ENCODE assay signal across 8 mouse cellular contexts in the genomic region with DNA sequence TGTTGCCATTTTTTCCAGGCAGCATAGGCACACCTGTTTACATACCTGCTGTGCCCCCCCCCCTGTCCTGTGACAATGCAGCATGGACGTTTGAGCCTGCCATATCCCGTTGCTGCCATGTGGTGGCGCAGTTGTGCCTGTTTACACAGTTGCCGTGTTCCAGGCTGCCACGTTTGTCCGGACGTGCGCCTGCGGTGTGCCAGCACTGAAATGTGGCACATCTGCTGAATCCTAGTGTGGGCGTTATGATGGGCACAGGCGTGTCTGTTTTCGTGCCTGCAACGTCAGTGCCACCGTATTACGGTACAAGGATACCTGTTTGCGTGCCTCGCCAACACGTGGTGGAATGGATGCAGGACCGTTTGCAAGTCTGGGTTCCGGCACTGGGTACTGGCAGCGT. TPM values are rescaled to one million over a fixed set of nuclear protein-coding genes. Genes with fewer than 3 reads are reported as not detected.
DNase-seq lines count a peak whose midpoint lies in the region; ATAC-seq lines count a peak whose summit lies in the region.

No protein-coding gene starts in this region.

- H3K4me3 ChIP-seq in heart, embryonic 10.5 days = peak overlapping the region; percentile 31
- H3K4me3 ChIP-seq in kidney, embryonic 14.5 days (ENCODE audit: low read length) = no peak overlapping the region
- H3K4me3 ChIP-seq in limb, embryonic 15.5 days = peak overlapping the region; percentile 5; the same call in 1 of the 2 replicates
- peak overlapping the region; percentile 10; the same call in 1 of the 2 replicates for H3K4me3 ChIP-seq in midbrain, embryonic 14.5 days (replicated peaks; ENCODE audit: low read depth, low read length)

- no peaks in the 10 kb centered on the region for H3K9me3 ChIP-seq in heart, embryonic 10.5 days
- H3K9me3 ChIP-seq in kidney, embryonic 14.5 days (ENCODE audit: control insufficient read depth, low read length) = no peaks in the 10 kb centered on the region
- H3K9me3 ChIP-seq in limb, embryonic 15.5 days = no peaks in the 10 kb centered on the region
- H3K9me3 ChIP-seq in midbrain, embryonic 14.5 days (ENCODE audit: control insufficient read depth, low read length) = no peaks in the 10 kb centered on the region

- H3K4me2 ChIP-seq in kidney, embryonic 14.5 days (replicated peaks; ENCODE audit: low read depth, low read length) = peak overlapping the region; percentile 21
- H3K4me2 ChIP-seq in limb, embryonic 15.5 days = peak overlapping the region; percentile 43
- peak overlapping the region; percentile 51 for H3K4me2 ChIP-seq in midbrain, embryonic 14.5 days (ENCODE audit: low read length)

- peaks cover 10% of the 10 kb centered on the region; the same call in 1 of the 2 replicates for H3K4me1 ChIP-seq in heart, embryonic 10.5 days
- no peaks in the 10 kb centered on the region for H3K4me1 ChIP-seq in kidney, embryonic 14.5 days (ENCODE audit: control insufficient read depth, insufficient read depth, low read length)
- H3K4me1 ChIP-seq in limb, embryonic 15.5 days = peaks cover 10% of the 10 kb centered on the region
- H3K4me1 ChIP-seq in midbrain, embryonic 14.5 days (ENCODE audit: control insufficient read depth, insufficient read depth, low read length) = 0 out of 2 replicates have a peak, but pooled peaks cover 4% of the 10 kb centered on the region

- H3K27ac ChIP-seq in heart, embryonic 10.5 days = no peak overlapping the region
- no peak overlapping the region for H3K27ac ChIP-seq in kidney, embryonic 14.5 days (ENCODE audit: low read depth, low read length)
- no peak overlapping the region for H3K27ac ChIP-seq in limb, embryonic 15.5 days
- no peak overlapping the region for H3K27ac ChIP-seq in midbrain, embryonic 14.5 days (replicated peaks; ENCODE audit: low read depth, low read length)

- peak; percentile 72 for DNase-seq in layer of hippocampus, adult 11-12 months (ENCODE audit: low spot score)
- no peak for DNase-seq in layer of hippocampus, adult 9-10 months (ENCODE audit: low spot score)
- peak; percentile 86 for DNase-seq in cerebellum, postnatal 36 days
- peak; percentile 77 for DNase-seq in heart, embryonic 10.5 days (ENCODE audit: low spot score)
- peak; percentile 79 for DNase-seq in midbrain, embryonic 14.5 days
- peak; percentile 81 for DNase-seq in testis, postnatal 10 days (ENCODE audit: low spot score)

- 11% methylated on average over 21 of the region's 21 CpGs for WGBS in heart, embryonic 10.5 days
- 18% methylated on average over 21 of the region's 21 CpGs for WGBS in kidney, embryonic 14.5 days
- 13% methylated on average over 21 of the region's 21 CpGs for WGBS in limb, embryonic 15.5 days
- 21% methylated on average over 21 of the region's 21 CpGs for WGBS in midbrain, embryonic 14.5 days

- no peak for ATAC-seq in kidney, embryonic 14.5 days (ENCODE audit: low FRiP score, low TSS enrichment)
- ATAC-seq in limb, embryonic 15.5 days (ENCODE audit: insufficient number of reproducible peaks, low FRiP score, low TSS enrichment, low read depth) = no peak
- 0 out of 2 replicates have a peak, but pooled peaks have one; percentile 32 for ATAC-seq in midbrain, embryonic 14.5 days (ENCODE audit: low FRiP score, low TSS enrichment)

- H3K9ac ChIP-seq in kidney, embryonic 14.5 days (ENCODE audit: low read depth, low read length) = no peak overlapping the region
- no peak overlapping the region for H3K9ac ChIP-seq in limb, embryonic 15.5 days
- peak overlapping the region; percentile 12; the same call in 1 of the 2 replicates for H3K9ac ChIP-seq in midbrain, embryonic 14.5 days (replicated peaks; ENCODE audit: low read length)

- H3K36me3 ChIP-seq in heart, embryonic 10.5 days = no peaks in the 10 kb centered on the region
- H3K36me3 ChIP-seq in kidney, embryonic 14.5 days (ENCODE audit: control insufficient read depth, insufficient read depth, low read length) = no peaks in the 10 kb centered on the region
- H3K36me3 ChIP-seq in limb, embryonic 15.5 days = no peaks in the 10 kb centered on the region
- no peaks in the 10 kb centered on the region for H3K36me3 ChIP-seq in midbrain, embryonic 14.5 days (ENCODE audit: control insufficient read depth, insufficient read depth, low read length)

- 0 out of 2 replicates have a peak, but pooled peaks cover 6% of the 10 kb centered on the region for H3K27me3 ChIP-seq in heart, embryonic 10.5 days (ENCODE audit: insufficient read depth, poor library complexity, severe bottlenecking)
- no peaks in the 10 kb centered on the region for H3K27me3 ChIP-seq in kidney, embryonic 14.5 days (ENCODE audit: control insufficient read depth, insufficient read depth, low read length)
- H3K27me3 ChIP-seq in limb, embryonic 15.5 days = no peaks in the 10 kb centered on the region
- H3K27me3 ChIP-seq in midbrain, embryonic 14.5 days (ENCODE audit: control insufficient read depth, insufficient read depth, low read length) = no peaks in the 10 kb centered on the region

RNA-seq across cellular contexts. Expression of a gene that starts 41.7 kb away (rescaled TPM):
- polyA plus RNA-seq in heart, embryonic 10.5 days (2016; fragmentation: Nextera tagmentation; extraction: Ambion mirVana) = 2.0 and 4.2 TPM in 2 replicates
- polyA plus RNA-seq in kidney, embryonic 14.5 days (2014; fragmentation: Nextera tagmentation; extraction: Ambion mirVana) = 5.9 and 6.0 TPM in 2 replicates
- 3.3 and 3.6 TPM in 2 replicates for polyA plus RNA-seq in limb, embryonic 15.5 days (2015; fragmentation: Nextera tagmentation; extraction: Ambion mirVana)
- 60.6 and 82.2 TPM in 2 replicates for polyA plus RNA-seq in midbrain, embryonic 14.5 days (2014; fragmentation: Nextera tagmentation; extraction: Ambion mirVana)
